Mouse (Mus musculus) gonadal fat pad, adult 2 months (tissue): ENCODE measurements around the gene Comt. TPM values are rescaled to one million over a fixed set of nuclear protein-coding genes. Genes with fewer than 3 reads are reported as not detected.

Experiments used
- DNase-seq: peaks from one replicate; pipeline ENCODE4 v3.0.0-alpha.2; 2012; ENCODE audit warnings: low read depth
- polyA plus RNA-seq: library from polyadenylated mRNA; depleted of rRNA; stranded (reverse); fragments of >200 nt; gene quantifications from 2 replicates; pipeline ENCODE4 v1.2.3, GENCODE M21; 2012

The Comt gene
- polyA plus RNA-seq, 1 experiment: 687 TPM

DNA sequence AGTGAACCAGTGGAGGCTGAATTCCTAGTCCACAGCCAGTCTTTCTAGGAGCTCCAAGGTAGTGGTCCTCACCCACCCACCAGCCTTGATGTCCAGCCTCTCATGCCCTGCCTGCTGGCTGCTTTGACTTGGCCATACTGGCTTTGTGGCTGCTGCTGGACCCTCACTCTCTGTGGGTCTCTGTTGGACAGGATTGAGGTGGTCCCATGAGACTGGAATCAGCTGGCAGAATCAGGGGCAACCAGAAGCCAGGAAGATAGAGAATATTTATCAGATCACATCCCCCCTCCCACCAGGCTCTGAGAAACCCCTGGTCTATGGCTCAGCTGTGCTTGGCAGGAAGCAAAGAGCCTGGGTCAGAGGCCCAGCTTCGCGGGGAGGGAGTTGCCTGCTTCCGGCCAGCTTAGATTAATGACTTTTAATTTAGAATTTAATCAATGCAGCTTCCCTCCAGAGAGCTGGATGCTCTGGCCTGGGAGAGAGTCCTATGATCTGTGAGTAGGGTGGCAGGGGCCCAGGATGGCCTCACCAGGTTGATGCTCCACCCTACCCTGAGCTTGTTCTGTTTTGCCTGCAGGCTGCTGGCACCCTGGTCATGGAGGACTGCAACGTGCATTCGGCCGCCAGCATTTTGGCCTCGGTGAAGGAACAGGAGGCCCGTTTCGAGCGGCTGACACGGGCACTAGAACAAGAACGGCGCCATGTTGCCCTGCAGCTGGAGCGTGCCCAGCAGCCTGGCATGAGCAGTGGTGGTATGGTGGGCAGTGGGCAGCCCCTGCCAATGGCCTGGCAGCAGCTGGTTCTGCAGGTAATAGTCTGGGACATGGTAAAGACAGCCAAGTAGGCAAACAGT lies 37.8 kb downstream of the Comt start:
- DNase-seq: no peak

DNA sequence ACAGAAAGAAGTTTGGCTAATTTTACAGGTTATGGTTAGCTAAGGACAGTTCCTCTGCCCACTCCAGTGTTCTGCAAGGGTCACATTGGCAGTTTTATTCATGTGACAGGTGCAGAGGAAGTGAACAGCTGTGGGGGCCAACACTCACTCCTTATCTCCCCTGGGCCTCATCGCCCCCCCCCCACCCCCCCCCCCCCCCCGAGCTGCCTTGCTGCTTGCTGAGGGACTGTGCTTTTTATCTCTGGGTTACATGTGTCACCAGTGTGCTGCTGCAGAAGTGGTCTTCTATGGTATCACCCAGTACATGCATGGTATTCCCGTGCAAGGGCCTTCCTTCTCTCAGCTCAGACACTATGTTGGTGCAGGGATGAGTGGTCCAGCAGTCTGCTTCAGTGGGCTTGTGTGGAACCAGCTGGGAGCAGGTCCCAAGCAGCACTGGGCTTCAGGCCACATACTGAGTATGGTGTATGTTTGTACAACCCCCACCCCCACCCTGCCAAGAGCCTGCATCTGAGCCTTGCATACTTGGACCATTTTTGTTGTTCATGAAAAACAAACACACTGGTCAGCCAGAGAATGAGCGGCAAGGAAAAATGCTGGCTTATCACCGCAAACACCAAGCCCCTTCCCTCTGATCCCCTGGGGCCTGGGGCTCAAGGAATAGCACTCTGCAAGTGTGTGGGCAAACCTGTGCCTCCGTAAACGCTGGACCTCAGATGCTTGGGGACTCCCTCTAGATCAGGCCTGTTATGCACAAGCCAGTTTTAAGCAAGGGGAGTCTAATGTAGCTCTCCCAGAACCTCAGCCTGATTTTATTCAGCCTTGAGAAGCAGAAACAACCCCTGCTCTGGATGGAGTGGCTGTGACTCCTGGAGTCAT lies 38.7 kb downstream of the Comt start:
- DNase-seq: no peak

DNA sequence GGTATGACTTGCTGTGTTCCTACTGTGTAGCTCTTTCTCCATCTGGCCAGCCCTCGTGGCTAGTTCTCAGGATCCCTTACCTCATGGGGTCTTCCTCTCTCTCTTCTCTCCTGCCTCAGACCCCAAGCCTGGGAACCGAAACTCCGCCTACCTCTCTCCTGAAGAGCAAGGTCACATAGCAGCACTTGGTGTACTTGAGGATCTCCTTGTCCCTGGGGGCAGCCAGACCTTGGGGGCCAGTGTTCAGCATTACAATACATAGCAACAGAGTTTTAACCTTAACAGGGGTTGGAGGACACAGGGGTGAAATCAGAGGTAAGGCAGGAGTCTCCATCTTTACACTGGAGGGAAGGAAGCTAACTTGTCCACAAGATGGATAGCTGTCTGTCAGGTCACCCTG lies 39.7 kb downstream of the Comt start:
- no peak for DNase-seq

DNA sequence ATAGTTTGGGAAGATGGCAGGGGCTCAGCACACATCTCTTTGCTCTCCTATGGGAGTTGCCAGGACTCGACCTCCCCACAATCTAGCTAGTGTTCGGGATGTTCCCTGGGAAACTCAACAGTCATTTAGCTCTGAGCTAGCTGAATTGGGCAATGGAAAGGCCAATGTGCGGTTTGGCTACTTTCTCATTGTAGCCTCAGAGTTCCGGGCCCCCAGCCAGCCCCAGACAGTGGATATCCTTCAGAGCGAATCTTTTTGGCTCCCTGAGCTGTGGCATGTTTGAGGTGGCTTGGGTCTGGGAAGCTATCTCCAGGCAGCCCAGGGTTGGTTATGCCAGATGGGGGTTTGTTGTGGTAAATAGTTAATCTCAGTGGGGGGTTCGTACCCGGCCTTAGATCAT lies 40.2 kb downstream of the Comt start:
- no peak for DNase-seq

DNA sequence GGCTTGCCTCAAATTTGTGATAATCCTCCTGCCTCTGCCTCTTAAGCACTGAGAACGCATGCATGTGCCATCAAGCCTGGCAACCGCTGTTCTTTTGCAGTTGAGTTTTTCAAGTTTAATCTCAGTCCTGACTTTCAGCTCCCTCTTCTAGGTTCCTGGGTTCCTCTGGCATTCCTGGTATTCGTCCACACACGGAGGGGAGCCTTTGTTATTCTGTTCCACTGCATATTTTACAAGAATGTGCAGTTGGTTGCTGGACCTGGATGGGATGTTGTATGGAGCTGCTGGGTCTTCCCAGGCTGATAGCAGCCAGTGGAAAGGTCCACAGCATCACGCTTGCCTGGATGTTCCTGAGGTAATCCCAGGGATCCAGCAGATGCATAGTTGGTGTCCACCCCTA lies 41.2 kb downstream of the Comt start:
- no peak for DNase-seq

DNA sequence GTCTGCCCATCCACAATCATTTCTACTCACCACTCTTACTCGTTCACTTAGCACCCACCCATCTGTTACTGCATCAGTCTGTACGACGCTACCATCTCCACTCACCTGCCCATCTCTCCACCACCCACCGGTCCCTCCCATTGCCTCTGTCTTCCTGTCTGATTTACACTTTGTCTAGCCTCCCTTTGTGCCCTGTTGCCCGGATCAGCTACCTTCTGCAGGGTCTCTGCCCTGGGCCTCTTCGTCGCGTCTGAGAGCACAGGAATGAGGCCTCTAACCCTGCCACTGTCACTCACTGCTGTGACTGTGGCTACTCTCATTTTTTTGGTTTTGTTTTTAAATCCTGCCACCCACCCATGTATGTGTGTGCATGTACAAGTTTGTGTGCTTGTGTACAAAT lies 42.0 kb downstream of the Comt start:
- no peak for DNase-seq

DNA sequence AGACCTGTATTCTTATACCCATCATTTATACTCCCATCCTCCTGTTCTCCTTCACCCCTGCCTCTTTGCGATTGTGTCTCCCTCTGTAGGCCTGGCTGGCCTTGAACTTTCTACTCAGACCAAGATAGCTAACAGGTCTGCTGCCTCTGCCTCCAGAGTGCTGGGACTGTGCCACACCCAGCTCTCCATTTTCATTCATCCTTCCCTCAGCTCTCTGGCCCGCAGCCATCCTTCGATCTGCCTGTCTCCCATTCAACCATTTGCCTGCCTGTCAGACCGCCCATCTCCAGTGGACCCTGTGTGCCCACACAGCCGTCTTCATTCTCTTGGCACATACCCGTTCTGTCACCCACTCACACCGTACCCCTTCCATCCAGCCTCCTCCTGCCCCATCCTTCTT lies 42.4 kb downstream of the Comt start:
- no peak for DNase-seq

DNA sequence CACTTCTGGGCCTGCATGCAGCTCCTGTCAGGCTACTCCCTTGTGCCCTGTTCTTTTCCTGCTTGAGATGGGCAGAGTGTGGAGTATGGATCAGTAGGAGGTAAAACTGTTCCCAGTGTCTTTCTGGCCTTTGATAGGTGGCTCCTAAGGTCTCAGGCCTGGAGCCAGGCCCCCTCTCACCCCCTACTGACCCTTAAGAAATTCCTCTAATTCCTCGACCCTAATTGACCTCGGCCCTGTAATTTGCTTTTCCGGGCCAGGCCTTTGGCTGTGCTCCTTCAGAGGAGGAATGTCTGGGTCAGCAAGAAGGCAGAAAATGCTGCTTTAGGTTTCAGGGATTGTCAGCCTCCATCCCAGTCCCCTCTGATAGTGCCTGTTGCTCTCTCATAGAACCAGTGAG lies 42.9 kb downstream of the Comt start:
- no peak for DNase-seq

DNA sequence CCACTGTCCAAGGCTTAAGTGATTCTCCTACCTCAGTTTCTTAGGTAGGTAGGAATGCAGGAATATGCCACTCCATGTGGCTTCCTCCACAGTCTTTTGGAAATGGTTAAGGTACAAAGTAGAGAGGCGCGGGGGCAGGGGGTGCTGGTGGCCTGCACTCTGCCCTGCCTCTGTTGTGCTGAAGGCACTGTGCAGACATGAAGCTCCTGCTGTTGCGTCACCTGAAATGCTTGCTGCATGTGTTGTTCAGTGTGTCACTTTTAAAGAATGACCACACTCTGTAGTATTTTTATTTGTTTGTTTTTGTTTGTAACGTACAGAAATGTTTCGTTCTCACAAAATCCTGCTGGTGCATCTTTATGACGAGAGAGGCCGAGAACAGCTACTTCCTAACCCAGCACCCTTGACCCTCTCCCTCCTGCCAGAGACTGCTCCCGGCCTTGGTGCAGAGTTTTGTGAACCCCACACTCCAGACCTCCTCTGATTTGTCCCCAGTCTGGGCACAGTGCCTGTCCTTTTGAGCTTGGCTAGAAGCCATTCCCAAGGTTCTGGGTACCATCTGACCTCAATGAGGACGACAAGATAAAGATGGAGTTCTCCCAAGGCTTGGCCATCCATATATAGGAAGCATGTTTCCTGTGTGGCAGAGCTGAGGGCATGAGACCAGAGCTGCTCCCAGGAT lies 43.5 kb downstream of the Comt start:
- no peak for DNase-seq

DNA sequence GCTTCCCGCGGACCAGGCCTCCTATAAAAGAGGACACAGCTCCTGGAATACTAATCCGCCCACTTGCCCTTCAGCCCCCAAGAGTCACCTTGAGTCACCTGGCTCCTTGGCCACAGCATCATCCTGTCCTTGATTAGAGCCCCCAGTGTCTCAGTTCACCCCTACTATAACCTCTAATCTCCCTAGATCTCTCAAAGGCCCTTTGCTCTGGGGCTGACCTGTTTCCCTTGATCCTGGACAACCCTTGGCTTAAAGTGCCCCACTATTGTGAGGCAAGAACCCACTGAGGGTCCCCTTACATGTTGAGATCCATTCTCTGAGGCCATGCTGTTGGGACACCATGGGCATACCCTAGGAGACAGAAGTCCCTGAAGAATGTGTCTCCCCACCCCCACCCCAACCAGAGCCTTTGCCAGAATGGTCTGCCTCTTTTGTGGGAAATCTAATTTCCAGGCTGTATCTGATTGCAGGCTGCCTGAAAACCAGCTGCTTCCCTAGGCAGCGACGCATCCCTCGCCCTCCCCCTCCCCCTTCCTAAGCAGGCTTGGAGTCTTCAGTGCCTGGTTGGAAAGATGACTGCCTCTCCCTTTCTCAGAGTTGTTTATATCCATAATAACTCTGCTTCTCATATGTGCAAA lies 44.9 kb downstream of the Comt start:
- no peak for DNase-seq

DNA sequence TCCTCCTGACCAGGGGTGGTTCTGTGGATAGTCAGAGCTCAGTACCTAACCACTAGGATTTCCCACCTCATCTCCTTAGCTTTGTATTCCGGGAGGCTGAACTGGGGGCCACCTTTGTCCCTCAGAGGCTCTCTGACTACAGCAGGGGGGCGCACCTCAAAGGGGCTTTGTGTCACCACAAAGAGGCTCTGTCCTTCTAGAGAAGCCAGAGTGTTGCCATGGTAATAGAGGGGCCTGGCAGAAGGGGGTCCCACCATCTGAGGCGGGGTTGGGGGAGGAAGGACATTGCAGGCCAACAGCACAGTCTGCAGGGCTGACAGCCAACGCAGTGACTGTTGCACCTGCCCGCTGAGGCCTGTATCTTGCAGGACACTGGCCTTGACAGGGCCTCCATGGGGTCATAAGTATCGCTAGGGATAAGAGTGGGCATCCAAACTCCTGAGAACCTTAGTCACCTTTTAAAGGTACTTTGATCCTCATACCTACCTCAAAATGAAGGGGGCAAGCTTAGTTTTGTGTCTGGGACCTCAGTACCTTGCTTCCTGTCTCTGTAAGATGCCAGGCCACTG lies 46.1 kb downstream of the Comt start:
- no peak for DNase-seq

DNA sequence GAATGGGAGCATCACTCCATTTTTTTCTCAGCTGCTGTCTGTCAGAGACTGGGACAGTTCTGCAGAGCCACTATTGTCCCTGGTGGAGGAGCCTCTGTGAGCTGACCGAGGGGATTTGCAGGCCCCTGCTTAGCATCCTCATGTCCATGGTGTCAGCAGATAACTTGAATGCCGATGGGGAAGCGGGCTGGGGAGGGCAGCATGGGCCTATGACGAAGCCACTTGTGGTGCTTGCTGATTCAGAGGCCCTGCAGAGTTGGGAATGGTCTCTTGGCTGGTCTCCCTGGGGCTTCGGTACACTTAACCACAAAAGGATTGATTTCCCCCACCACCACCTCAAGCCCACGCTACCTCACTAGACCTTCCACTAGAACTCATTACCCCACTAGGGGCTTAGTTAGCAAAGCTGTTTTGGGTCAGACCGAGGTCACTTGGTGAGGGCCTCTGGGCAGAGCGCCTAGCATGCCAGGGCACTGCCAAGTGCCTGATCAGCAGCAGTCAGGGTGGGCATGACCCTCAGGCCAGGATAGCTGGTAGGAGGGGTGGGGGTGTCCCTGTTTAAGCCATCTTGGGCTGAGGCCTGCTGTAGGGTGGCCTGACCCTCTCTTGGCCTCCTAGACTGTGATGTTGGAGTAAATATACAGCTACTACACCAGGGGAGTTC lies 47.2 kb downstream of the Comt start:
- no peak for DNase-seq

DNA sequence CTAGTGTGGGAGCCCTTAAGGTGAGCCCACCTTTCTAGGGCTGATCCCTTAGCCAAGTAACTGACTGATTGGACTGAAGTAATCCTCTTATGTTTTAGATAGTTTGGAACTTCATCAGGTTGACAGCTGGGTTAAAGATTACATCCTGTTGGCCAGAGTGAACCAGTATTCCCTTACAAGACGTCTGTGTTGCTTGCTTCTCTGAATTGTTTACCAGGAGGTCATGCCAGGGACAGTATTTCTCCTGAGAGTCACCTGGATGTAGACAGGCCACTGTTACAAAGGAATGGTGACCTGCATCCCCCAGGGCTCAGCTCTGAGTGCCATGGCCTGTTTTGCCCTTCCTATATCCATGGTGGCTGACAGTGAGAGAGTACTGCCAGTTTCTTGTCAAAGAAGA lies 48.2 kb downstream of the Comt start:
- no peak for DNase-seq

DNA sequence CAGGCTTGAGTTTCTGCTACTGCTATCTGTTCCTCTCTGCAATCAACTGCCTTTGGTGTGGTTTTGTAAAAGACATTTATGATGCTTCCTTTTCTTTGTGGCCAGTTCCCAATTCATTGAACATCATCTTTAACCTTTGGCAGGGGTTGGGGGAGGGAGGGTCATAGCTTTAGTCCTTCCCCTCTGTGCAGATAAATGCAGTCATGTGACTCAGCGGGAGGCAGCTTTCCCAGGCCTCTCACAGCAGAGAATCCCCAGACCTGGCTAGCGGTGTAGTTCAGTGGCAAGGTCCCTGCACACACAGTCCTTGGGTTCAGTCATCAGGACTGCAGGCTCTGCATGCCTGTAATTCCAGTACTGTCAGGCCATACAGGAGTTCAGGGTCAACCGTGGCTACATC lies 49.4 kb downstream of the Comt start:
- no peak for DNase-seq

DNA sequence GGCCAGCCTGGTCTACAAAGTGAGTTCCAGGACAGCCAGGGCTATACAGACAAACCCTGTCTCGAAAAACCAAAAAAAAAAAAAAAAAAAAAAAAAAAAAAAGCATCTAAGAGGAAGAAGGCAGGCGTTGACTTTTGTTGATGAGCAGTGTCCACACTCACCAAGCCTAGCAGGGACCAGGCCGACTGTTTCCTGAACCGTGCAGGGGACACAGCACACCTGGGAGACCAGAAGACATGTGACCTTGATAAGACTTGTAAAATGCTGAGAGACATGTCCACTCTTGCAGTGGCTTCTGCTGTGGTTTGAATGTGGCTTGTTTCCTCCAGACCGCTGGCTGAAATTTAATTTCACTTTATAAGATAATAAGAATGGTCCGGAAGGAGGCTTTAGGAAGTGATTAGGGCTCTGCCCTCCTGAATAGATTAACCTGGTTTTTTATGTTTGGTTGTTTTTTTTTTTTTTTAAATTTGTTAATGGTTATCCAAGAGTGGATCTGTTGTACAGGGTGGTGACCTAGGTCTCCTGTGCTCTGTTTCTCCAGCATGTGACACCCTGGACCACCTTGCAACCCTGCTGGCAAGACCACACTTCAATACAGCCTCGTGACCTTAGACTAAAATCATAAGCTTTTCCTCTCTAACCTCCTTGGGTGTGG lies 50.2 kb downstream of the Comt start:
- DNase-seq: no peak

DNA sequence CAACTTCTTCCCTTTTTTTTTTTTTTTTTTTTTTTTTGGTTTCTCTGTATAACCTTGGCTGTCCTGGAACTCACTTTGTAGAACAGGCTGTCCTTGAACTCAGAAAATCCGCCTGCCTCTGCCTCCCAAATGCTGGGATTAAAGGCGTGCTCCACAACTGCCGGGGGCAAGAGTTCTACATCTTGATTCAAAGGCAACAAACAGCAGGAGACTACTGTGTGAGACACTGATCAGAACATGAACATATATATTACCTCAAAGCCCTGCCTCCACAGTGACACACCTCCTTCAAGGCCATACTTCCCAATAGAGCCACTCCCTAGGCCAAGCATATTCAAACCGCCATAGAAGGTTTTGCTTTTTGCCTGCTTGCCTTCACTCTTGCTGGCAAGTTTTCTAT lies 53.0 kb downstream of the Comt start:
- DNase-seq: no peak

DNA sequence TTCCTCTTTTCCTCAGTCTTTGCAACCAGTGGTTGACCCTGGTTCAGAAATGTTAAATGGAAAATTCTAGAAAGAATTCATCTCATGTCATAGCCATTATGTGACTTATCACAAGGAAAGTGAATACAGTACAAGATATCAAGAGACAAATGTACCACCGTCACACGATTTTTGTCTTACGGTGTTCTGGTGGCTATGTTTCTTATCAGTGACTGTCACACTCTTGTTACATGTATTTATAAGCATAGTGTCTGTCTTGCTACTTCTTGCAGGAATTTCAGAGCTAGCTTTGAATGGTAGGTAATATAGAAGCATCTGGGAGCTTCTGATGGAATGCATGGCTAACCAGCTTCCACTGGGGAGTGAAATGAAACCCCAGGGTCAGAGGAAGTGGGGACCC lies 56.5 kb downstream of the Comt start:
- DNase-seq: no peak

DNA sequence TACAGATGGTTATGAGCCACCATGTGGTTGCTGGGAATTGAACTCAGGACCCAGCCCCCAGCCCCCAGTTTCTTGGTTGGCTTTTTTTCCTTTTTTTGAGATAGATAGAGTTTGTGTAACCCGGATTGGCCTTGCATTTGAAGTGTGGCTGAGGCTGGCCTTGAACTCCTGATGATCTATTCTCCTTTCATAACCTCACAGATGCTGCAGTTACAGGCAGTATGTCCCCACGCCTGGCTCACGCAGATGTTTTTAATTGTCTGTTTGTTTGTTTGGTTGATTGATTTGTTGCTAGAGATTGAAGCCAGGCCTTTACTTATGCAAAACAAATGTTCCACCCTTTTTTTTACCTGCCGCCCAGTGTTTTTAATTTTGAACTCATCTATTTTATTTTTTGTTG lies 59.8 kb downstream of the Comt start:
- no peak for DNase-seq

DNA sequence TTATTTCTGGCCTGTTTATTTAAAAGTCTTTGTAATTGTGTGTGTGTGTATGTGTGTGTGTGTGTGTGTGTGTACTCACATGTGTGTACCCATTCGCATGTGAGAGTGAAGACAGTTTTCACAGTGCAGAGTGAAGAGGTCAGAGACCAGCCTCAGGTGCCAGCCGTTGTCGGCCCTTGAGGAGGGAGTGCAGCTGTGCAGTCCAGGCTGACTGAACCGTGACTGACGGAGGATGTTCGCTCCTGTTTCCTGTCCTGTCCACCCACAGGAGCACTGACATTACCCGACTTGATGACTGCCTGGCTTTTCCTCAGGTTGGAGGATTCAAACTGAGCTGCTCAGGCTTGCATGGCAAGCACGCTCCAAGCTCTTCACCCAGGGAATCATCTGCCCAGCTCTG lies 63.7 kb downstream of the Comt start:
- DNase-seq: no peak

DNA sequence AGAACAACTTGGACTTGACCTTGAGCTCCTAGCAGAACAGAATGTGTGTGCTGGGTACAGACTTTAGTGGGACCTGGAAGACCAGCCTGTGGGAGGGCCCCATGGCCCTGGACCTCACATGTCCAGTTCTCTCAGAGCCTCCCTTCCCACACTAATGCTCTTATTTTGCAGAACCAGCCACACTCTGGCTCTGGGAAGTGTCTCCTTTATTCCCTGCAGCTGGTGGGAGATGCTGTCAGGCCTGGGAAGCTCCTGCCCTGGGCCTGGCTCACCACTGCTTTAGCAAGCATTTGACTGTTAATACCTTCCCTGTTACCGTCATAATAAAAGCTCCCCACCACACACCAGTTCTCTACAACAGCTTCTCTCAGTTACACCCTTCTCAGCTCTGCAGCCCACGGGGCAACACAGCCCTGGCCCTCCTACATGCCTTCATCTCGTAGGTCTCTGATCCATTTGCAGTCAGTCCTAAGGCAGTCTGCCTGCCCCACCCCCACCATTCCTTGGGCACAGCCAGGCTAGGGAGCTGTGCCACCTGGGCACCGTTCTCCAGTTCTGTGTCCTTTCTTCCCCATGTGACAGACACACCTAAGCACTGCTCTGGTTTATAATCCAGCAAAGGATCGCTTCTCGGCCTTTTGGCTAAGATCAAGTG lies 66.4 kb downstream of the Comt start:
- DNase-seq: no peak
